Mouse (Mus musculus) heart, postnatal 25 days (tissue): ENCODE data around the gene Slc25a14. TPM values are rescaled to one million over a fixed set of nuclear protein-coding genes. Genes with fewer than 3 reads are reported as not detected.
A peak's percentile ranks its signal among the peaks of the same experiment; 100 is the strongest.

Experiments
- DNase-seq: peaks from one replicate; pipeline ENCODE4 v3.0.0; 2022; ENCODE audit warnings: low spot score
- intact Hi-C: fragments of 180-260 bp; cut with DNase I; formaldehyde crosslinking; loops from one replicate; pipeline ENCODE4 v1.15.1; 2025
- total RNA-seq, 2 experiments: library from RNA; stranded (reverse); gene quantifications; 2 replicates each; pipeline ENCODE4 v1.2.3; 2021

Gene Slc25a14
- 1 to 10 TPM; 1.4 to 3.1 TPM for total RNA-seq

DNA sequence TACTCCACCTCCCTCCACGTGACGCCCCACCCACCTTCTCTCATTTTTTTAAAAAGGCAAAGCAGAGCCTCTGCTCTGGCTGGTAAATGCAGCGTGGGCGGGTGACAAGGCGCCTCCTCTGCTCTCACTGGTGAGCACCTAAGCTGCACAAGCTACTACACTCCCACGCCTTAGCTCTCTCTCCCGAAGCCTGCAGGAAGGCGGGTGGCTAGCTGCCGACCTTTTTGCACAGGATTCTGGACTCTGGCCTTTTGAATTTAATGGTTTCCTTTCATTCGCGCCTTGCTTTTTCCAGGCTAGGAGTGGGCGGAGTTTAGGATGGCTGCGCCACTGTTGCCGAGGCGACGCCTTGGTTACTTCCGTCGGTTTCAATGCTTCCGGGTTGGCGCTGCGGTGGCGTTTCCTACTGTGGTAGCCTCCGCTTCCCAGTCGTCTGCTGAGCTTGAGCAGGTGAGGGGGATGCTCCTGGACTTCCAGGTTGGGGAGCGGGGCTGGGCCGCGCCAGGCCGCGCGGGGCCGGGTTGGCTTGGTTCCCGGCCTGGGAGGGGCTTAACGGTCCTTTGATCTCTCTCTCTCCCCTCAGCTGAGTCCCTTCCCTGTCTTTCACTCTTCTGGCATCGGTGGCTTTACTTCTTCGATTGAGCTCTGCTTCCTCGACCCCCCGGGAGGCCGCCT lies at the start of gene Slc25a14:
Gene Slc25a14 (plus strand): TSS at position 35 of the 675 bp plus-strand sequence.
- DNase-seq: peak; percentile 39
- intact Hi-C loops: no loop called here

DNA sequence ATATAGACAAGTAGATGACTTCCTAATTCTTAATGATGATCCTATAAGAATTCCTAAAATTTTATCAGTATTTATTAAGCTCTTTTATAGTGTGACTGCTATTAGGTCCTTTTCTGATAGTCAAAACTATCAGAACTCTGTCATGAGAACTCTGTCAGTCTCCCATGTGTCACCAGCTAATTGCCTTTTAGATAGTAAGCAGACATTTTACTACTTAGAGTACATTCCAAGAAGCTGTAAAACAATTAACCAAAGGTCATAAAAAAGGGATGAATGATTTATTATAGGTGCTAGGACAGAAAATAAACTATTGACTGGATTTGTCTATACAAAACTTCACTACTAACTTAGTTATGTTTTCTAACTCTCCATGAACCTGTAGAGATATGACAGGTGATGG lies 39.9 kb upstream of the Slc25a14 start:
- intact Hi-C loops: no loop called here
- DNase-seq: no peak

DNA sequence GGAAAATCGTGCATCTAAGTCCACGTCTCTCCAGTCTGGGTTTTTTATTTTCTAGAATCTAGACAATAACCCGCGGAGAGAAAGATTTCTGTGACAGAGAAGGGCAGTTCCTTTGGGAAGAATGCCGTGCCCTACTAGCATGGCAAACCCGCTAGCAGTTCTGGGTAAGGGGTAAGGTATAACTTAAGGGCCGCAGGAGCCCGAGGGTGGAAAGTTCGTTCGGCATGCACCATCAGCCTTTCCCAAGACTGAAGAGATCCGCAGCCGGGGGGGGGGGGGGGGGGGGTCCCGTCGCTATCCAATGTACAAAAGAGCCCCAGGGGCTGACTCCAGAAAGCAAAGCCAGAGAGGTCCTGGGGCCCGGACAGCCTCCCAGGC lies 29.5 kb upstream of the Slc25a14 start:
- DNase-seq: no peak
- intact Hi-C loops: no loop called here

GRCm38 (mm10) chrX:48594099-48594760 lies 29.0 kb upstream of the Slc25a14 start, which contains the start of gene Zfp280c:
TSS of gene Zfp280c (minus strand) at chrX:48594504.
- intact Hi-C loops: no loop called here
- DNase-seq: peak; percentile 35

GRCm38 (mm10) chrX:48596053-48596452 lies 27.2 kb upstream of the Slc25a14 start:
- no peak for DNase-seq
- intact Hi-C loops: no loop called here

DNA sequence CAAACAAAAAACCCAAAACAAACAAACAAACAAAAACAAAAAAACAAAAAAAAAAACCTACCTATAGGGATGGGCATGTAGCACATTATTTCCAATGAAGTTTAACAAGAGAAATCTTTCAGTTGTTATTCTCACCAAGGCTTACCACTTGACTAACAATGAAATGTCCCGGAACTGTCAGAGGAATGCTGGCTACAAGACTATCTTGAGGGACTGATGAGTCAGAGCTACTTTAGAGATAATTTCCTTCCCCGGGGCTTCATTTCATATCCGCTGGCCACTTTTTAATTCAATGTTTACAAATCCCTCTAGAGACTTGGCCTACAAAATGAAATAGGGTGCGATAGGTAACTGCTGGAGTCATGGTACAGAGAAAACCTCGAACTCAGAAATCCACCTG lies 26.3 kb upstream of the Slc25a14 start:
- intact Hi-C loops: no loop called here
- no peak for DNase-seq

DNA sequence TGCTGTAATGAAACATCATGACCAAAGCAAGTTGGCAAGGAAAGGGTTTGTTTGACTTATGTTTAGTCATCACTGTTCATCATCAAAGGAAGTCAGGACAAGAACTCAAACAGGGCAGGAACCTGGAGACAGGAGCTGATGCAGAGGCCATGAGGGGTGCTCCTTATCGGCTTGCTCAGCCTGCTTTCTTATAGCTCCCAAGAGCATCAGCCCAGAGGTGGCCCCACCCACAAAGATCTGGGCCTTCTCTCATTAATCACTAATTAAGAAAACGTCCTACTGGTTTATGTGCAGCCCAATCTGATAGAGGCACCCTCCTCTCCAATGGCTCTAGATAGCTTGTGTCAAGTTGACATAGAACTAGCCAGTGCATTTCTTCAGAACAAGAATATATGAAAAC lies 18.3 kb upstream of the Slc25a14 start:
- intact Hi-C loops: no loop called here
- DNase-seq: no peak

DNA sequence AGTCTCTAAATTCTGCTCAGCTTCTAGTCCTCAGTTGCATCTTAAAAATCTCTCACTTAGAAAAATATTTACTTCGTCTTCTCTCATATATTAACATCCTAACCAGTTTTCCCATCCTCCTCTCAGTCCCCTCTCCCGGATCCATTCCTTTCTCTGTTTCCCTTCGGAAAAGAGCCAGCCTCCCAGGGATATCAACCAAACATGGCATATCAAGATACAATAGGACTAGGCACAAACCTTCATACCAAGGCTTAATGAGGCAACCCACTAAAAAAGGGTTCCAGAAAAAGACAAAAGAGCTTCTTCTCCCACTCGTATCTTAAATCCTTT lies 199 bp upstream of the Slc25a14 start:
- intact Hi-C loops: no loop called here
- DNase-seq: no peak

DNA sequence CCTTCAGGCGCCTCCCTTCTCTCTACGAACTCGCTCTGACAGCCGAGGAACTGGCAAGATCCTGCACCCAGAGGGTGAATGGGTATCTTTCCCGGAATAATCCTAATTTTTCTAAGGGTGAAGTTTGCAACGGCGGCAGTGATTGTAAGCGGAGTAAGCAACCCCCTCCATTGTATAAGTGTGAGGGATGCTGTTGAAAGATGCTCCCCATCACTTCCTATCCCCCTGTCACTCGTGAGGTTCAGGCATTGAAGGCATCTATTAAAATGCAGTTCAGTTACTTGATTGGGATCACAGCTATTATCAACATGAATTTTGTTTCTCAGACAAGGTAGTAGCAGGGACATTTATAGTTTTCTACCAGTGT lies 824 bp downstream of the Slc25a14 start:
- no peak for DNase-seq
- intact Hi-C loops: no loop called here

- DNase-seq: no peak
Observed at GRCm38 (mm10) chrX:48637032-48637431, 13.8 kb downstream of the Slc25a14 start.

DNA sequence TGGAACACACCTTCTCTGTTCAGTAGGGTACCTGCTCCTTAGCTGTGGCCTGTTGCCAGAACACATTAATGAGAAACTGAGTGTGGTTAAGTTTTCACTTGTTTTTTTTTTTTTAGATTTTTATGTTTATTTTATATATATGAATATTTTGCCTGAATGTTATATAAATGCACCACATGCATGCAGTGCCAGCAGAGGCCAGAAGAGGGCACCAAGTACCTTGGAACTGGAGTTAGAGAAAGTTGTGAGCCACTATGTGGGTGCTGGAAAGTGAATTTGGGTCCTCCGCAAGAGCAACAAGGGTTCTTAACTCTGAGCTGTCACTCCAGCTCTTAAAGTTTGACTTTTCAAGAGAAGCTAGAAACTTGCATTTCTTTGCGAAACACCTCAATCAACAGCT lies 20.9 kb downstream of the Slc25a14 start:
- DNase-seq: no peak
- intact Hi-C loops: no loop called here

More at GRCm38 (mm10) chrX:48637032-48637431, 13.8 kb downstream of the Slc25a14 start:
- intact Hi-C loops: no loop called here

GRCm38 (mm10) chrX:48666807-48667206 lies 43.6 kb downstream of the Slc25a14 start:
- no peak for DNase-seq
- intact Hi-C loops: no loop called here

- intact Hi-C loops: no loop called here
- DNase-seq: no peak
Observed at GRCm38 (mm10) chrX:48669588-48669987, 46.4 kb downstream of the Slc25a14 start.

DNA sequence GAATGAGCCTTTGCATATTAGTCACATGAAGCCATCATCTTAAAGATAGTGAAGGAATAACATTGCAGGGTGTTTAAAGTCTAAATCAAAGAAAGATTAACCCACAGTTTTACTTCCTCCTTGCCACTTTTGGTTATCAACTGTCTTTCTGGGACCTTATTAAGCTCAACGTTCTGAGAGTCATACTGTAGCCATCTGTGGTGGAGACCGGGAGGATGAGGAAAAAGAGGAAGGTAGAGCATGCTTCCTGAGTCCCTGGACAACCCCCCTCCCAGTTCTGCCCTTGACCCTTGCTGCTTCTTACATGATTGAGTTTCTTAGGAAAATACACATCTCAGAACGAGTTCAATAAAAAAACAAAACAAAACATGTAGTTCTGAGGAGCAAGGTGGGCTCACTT lies 48.5 kb downstream of the Slc25a14 start:
- intact Hi-C loops: no loop called here
- no peak for DNase-seq

DNA sequence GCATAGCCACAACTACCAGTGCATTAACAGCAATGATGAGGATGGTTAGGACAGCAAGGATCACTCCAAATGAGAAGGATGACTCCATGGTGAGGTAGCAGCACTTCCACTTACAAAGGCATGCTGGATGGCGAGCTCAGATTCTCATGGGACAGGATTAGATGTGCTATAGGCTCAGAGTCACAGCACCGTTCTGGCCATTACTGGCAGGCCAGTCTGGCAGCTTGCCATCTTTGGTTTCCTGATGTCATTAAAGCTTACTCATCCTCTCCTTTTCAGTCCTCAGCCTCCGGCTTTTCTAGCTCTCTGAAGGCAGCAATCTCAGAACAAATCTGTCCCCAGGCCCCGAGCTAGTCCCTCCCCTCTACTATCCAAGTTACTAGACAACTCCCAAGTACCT lies 51.0 kb downstream of the Slc25a14 start, which contains the start of gene Gpr119:
Gene Gpr119 (minus strand): TSS at position 308 of the 400 bp plus-strand sequence.
- DNase-seq: no peak
- intact Hi-C loops: no loop called here

- intact Hi-C loops: loop anchor here (10.0 kb wide), 1 partner anchor 621 kb away; no protein-coding TSS in a partner anchor
- DNase-seq: no peak
Observed at GRCm38 (mm10) chrX:48683451-48683850, 60.2 kb downstream of the Slc25a14 start.

- intact Hi-C loops: loop anchor here (10.0 kb wide), 1 partner anchor 621 kb away; no protein-coding TSS in a partner anchor
- DNase-seq: no peak
Observed at GRCm38 (mm10) chrX:48683857-48684256, 60.6 kb downstream of the Slc25a14 start.

GRCm38 (mm10) chrX:48694460-48694859 lies 71.2 kb downstream of the Slc25a14 start:
- no peak for DNase-seq
- intact Hi-C loops: loop anchor here (10.0 kb wide), 1 partner anchor 590 kb away; the partner anchor contains the start of gene Enox2

DNA sequence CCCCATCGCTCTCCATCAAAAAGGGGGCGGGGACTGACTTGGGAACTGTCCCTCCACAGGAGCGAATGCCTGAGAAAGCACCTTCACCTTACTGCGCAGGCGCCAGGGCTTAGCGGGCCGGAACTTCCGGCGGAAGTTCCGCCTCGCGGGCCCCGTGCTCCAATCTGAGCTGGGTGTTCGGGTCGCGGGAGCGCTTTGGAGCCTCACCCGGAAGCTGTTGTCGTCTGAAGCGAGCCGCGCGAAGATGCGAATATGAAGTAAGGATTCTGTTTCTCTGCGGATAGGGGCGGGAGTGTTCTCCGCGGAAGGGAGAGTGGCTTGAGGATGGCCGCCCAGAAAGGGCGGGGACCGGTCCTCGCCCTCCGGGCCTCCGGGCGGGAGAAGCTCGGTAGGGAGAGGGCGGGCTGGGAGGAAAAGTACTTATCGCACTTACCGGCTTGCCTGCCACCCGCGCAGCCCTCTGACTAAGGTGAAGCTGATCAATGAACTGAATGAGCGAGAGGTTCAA lies 71.7 kb downstream of the Slc25a14 start, which contains the start of gene Rbmx2:
Gene Rbmx2 (plus strand): TSS at position 141 of the 508 bp plus-strand sequence.
- intact Hi-C loops: loop anchor here (10.0 kb wide), 1 partner anchor 590 kb away; the partner anchor contains the start of gene Enox2

GRCm38 (mm10) chrX:48709701-48710100 lies 86.5 kb downstream of the Slc25a14 start:
- no peak for DNase-seq
- intact Hi-C loops: no loop called here

More for the DNA sequence above, 71.7 kb downstream of the Slc25a14 start, which contains the start of gene Rbmx2:
- peak; percentile 77 for DNase-seq
